ENCODE assay signal across 30 mouse cellular contexts in genomic region chr9:85985671-85986070, GRCm38 (mm10).
DNase-seq lines count a peak whose midpoint lies in the region; ATAC-seq and TF ChIP-seq lines count a peak whose summit lies in the region.
"Had no signal": no experiment of that assay in that cellular context is flagged by ENCODE, and none has a peak within 500 bp of the region (broad histone marks: within the 10 kb centered on the region; RNA-seq: fewer than 3 reads in every experiment).

No protein-coding gene starts in this region.

- WGBS in midbrain, embryonic 14.5 days, result 76% methylated on average over 5 of the region's 5 CpGs
- WGBS in midbrain, embryonic 15.5 days, result 73% methylated on average over 5 of the region's 5 CpGs

- no peaks in the 10 kb centered on the region for H3K9me3 ChIP-seq in midbrain, embryonic 14.5 days (ENCODE audit: control insufficient read depth, low read length)
- no peaks in the 10 kb centered on the region for H3K9me3 ChIP-seq in midbrain, embryonic 15.5 days
- H3K9me3 ChIP-seq: embryonic facial prominence, embryonic 10.5 days; forebrain, embryonic 10.5 days; heart, embryonic 12.5 days; hindbrain, embryonic 10.5 days; limb, embryonic 13.5 days; liver, embryonic 12.5 days; stomach, embryonic 15.5 days had no signal

- no peaks in the 10 kb centered on the region for H3K79me2 ChIP-seq in myocyte (ENCODE audit: control insufficient read depth, insufficient read depth)

- H3ac ChIP-seq in myocyte (ENCODE audit: control insufficient read depth, insufficient read length), result no peak overlapping the region

- no peak overlapping the region for H3K4me3 ChIP-seq in midbrain, embryonic 14.5 days (replicated peaks; ENCODE audit: low read depth, low read length)
- H3K4me3 ChIP-seq in midbrain, embryonic 15.5 days, result no peak overlapping the region
- no peak overlapping the region for H3K4me3 ChIP-seq in myocyte
- H3K4me3 ChIP-seq: embryonic facial prominence, embryonic 10.5 days; forebrain, embryonic 10.5 days; heart, embryonic 12.5 days; hindbrain, embryonic 10.5 days; layer of hippocampus, adult 2 months; limb, embryonic 13.5 days; liver, embryonic 12.5 days; stomach, embryonic 15.5 days had no signal

- no peak overlapping the region for H3K9ac ChIP-seq in midbrain, embryonic 14.5 days (replicated peaks; ENCODE audit: low read length)
- no peak overlapping the region for H3K9ac ChIP-seq in midbrain, embryonic 15.5 days
- H3K9ac ChIP-seq: heart, embryonic 12.5 days; limb, embryonic 13.5 days; liver, embryonic 12.5 days; stomach, embryonic 15.5 days had no signal

- peak; percentile 14 for DNase-seq in embryo, embryonic 10.5 days (ENCODE audit: low spot score)
- no peak for DNase-seq in embryo, embryonic 11 days
- peak; percentile 4 for DNase-seq in midbrain, embryonic 14.5 days
- DNase-seq in yolk sac, embryonic 10.5 days (ENCODE audit: low spot score), result no peak
- DNase-seq in cerebellum, adult 18-20 months, result no peak
- DNase-seq: adrenal gland, postnatal 36 days; cerebellum, adult 11-12 months; cerebellum, postnatal 14 days; gastrocnemius, postnatal 10 days; heart, postnatal 10 days; kidney, adult 2 months; kidney, postnatal 14 days; lung, adult 18-20 months; lung, postnatal 10 days; retina, postnatal 1 day; right cerebral cortex, postnatal 4 days; thymus, postnatal 25 days had no signal

- H3K27me3 ChIP-seq in midbrain, embryonic 14.5 days (ENCODE audit: control insufficient read depth, insufficient read depth, low read length), result no peaks in the 10 kb centered on the region
- H3K27me3 ChIP-seq in midbrain, embryonic 15.5 days (replicated peaks), result no peaks in the 10 kb centered on the region
- no peaks in the 10 kb centered on the region for H3K27me3 ChIP-seq in myocyte (ENCODE audit: control insufficient read depth, insufficient read depth, insufficient read length)
- H3K27me3 ChIP-seq: heart, embryonic 12.5 days; limb, embryonic 13.5 days; liver, embryonic 12.5 days; stomach, embryonic 15.5 days had no signal

- H3K36me3 ChIP-seq in midbrain, embryonic 14.5 days (ENCODE audit: control insufficient read depth, insufficient read depth, low read length), result no peaks in the 10 kb centered on the region
- no peaks in the 10 kb centered on the region for H3K36me3 ChIP-seq in midbrain, embryonic 15.5 days (replicated peaks)
- no peaks in the 10 kb centered on the region for H3K36me3 ChIP-seq in myocyte (ENCODE audit: control insufficient read depth, insufficient read depth)
- H3K36me3 ChIP-seq: embryonic facial prominence, embryonic 10.5 days; forebrain, embryonic 10.5 days; heart, embryonic 12.5 days; hindbrain, embryonic 10.5 days; limb, embryonic 13.5 days; liver, embryonic 12.5 days; stomach, embryonic 15.5 days had no signal

- H3K4me2 ChIP-seq in midbrain, embryonic 14.5 days (ENCODE audit: low read length), result no peak overlapping the region
- H3K4me2 ChIP-seq in midbrain, embryonic 15.5 days, result no peak overlapping the region
- H3K4me2 ChIP-seq in myocyte (ENCODE audit: low read depth), result peak overlapping the region; percentile 77
- H3K4me2 ChIP-seq: heart, embryonic 12.5 days; limb, embryonic 13.5 days; liver, embryonic 12.5 days; midbrain, embryonic 11.5 days; stomach, embryonic 15.5 days had no signal

- no peaks in the 10 kb centered on the region for H3K4me1 ChIP-seq in midbrain, embryonic 14.5 days (ENCODE audit: control insufficient read depth, insufficient read depth, low read length)
- H3K4me1 ChIP-seq in midbrain, embryonic 15.5 days, result no peaks in the 10 kb centered on the region
- H3K4me1 ChIP-seq: embryonic facial prominence, embryonic 10.5 days; forebrain, embryonic 10.5 days; heart, embryonic 12.5 days; hindbrain, embryonic 10.5 days; limb, embryonic 13.5 days; liver, embryonic 12.5 days; stomach, embryonic 15.5 days had no signal

- ATAC-seq in midbrain, embryonic 14.5 days (ENCODE audit: low FRiP score, low TSS enrichment), result no peak
- no peak for ATAC-seq in midbrain, embryonic 15.5 days (replicated peaks)
- ATAC-seq: CD4-positive, CD25-positive, alpha-beta regulatory T cell, adult 4 months; forebrain, embryonic 16.5 days; liver, embryonic 12.5 days had no signal

- no peak overlapping the region for H3K27ac ChIP-seq in midbrain, embryonic 14.5 days (replicated peaks; ENCODE audit: low read depth, low read length)
- H3K27ac ChIP-seq in midbrain, embryonic 15.5 days, result no peak overlapping the region
- H3K27ac ChIP-seq: embryonic facial prominence, embryonic 10.5 days; forebrain, embryonic 10.5 days; hindbrain, embryonic 10.5 days; layer of hippocampus, adult 2 months; limb, embryonic 13.5 days; liver, embryonic 12.5 days; stomach, embryonic 15.5 days had no signal

- TF ChIP-seq POLR2A in myocyte (IDR thresholded peaks at IDR 0.05; ENCODE audit: insufficient read length, low read depth), result no peak

TF ChIP-seq in myocyte, 11 proteins besides CTCF, POLR2A, EP300 and RAD21:
- TF ChIP-seq TCF3 (IDR thresholded peaks at IDR 0.05; ENCODE audit: insufficient read length, low read depth) (no peak), TCF12 (IDR thresholded peaks at IDR 0.05; ENCODE audit: insufficient read depth, poor library complexity, severe bottlenecking) (no peak), MYOG (IDR thresholded peaks at IDR 0.05; ENCODE audit: control insufficient read depth in 1 of 3, insufficient read depth in 1 of 3, insufficient read length in 2 of 3, low read depth in 2 of 3) (no peak), USF1 (IDR thresholded peaks at IDR 0.05; ENCODE audit: low read depth) (no peak), POLR2AphosphoS2 (IDR thresholded peaks at IDR 0.05; ENCODE audit: insufficient read length, low read depth) (no peak), CEBPB (IDR thresholded peaks at IDR 0.05; ENCODE audit: insufficient read depth, poor library complexity, severe bottlenecking) (no peak), MYOD1 (IDR thresholded peaks at IDR 0.05; ENCODE audit: control insufficient read depth in 1 of 3, insufficient read length in 2 of 3, low read depth in 2 of 3) (no peak), SRF (IDR thresholded peaks at IDR 0.05; ENCODE audit: control insufficient read depth, insufficient read length, low read depth) (no peak), MAX (IDR thresholded peaks at IDR 0.05; ENCODE audit: low read depth) (no peak), E2F4 (IDR thresholded peaks at IDR 0.05; ENCODE audit: insufficient read depth) (no peak), REST (IDR thresholded peaks at IDR 0.05; ENCODE audit: insufficient read depth, insufficient read length) (no peak)

Comparison
In these comparisons a context has a peak if more than half of its experiments do, and no peak if none do; other contexts are left out.
1. DNase-seq: peak in embryo, embryonic 10.5 days (single experiment) and midbrain, embryonic 14.5 days (single experiment); none in embryo, embryonic 11 days (single experiment), yolk sac, embryonic 10.5 days (single experiment) and cerebellum, adult 18-20 months (0 of 2).